Mouse (Mus musculus) hindbrain, embryonic 16.5 days (tissue): ENCODE measurements around the gene Pvr. TPM values are rescaled to one million over a fixed set of nuclear protein-coding genes. Genes with fewer than 3 reads are reported as not detected.

Source experiments
- ATAC-seq: fragments of 200-750 bp; cut with Nextera tagmentation; 2 replicates; pipeline ENCODE4 v1.8.0; 2017; ENCODE audit warnings: moderate TSS enrichment, moderate library complexity
- H3K27ac ChIP-seq: fragments of 300-500 bp; sonication (generic); 2 replicates; pipeline ENCODE4 v1.5.1; 2014; ENCODE audit warnings: low read depth, mild to moderate bottlenecking, control low read depth, low read length, moderate library complexity
- H3K27me3 ChIP-seq: fragments of 300-500 bp; sonication (generic); replicated peaks from 2 replicates; pipeline ENCODE4 v1.6.1; 2014; ENCODE audit warnings: low read length; ENCODE audit not compliant: control insufficient read depth, insufficient read depth
- H3K36me3 ChIP-seq: fragments of 300-500 bp; sonication (generic); 2 replicates; pipeline ENCODE4 v1.6.1; 2014; ENCODE audit warnings: mild to moderate bottlenecking, low read length, moderate library complexity, mixed read lengths; ENCODE audit not compliant: control insufficient read depth, insufficient read depth
- H3K4me1 ChIP-seq: fragments of 300-500 bp; sonication (generic); 2 replicates; pipeline ENCODE4 v1.6.1; 2014; ENCODE audit warnings: low read depth, low read length; ENCODE audit not compliant: control insufficient read depth, insufficient read depth
- H3K4me2 ChIP-seq: fragments of 300-500 bp; sonication (generic); 2 replicates; pipeline ENCODE4 v1.6.1; 2014; ENCODE audit warnings: mild to moderate bottlenecking, low read length, control low read depth, moderate library complexity
- H3K4me3 ChIP-seq: fragments of 300-500 bp; sonication (generic); 2 replicates; pipeline ENCODE4 v1.5.1; 2014; ENCODE audit warnings: mild to moderate bottlenecking, low read length, control low read depth, moderate library complexity
- H3K9ac ChIP-seq: fragments of 300-500 bp; sonication (generic); 2 replicates; pipeline ENCODE4 v1.6.1; 2014; ENCODE audit warnings: low read depth, mild to moderate bottlenecking, control low read depth, low read length, moderate library complexity
- H3K9me3 ChIP-seq: fragments of 300-500 bp; sonication (generic); 2 replicates; pipeline ENCODE4 v1.6.1; 2014; ENCODE audit warnings: mild to moderate bottlenecking, low read length, moderate library complexity; ENCODE audit not compliant: control insufficient read depth
- WGBS: fragments of 180-500 bp; shearing (Covaris S2); extraction: QIAGEN DNeasy Blood & Tissue Kit; methylation state at CpG from one replicate; pipeline ENCODE4 v1.1.7; 2014; 5-methylcytosine and 5-hydroxymethylcytosine counted together
- polyA plus RNA-seq: library from polyadenylated mRNA; unstranded; fragments of >200 nt; fragmentation: Nextera tagmentation; extraction: Ambion mirVana; gene quantifications from 2 replicates; pipeline ENCODE4 v1.2.1, GENCODE M21; 2015

The Pvr gene
- polyA plus RNA-seq, 1 experiment from 2014 or later: 9.6 TPM

DNA sequence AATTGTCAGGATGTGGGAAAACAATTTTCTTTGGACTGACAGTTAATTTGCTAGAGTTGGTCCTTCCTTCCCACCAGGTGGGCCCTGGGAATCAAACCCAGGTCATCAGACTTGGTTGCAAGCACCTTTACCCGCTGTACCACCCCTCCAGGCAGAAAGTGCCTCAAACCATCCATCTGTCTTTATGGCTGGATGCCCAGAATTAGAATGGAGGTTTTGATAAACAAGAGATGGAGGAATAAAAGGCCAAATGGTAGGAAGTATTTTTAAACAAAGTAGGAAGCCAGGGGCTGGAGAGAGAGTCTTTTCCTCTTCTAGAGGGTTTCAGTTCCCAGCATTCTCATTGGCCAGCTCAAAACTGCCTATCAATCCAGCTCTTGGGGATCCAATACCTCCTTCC, 4.4 kb upstream of the Pvr start:
- no peak for ATAC-seq
- Histone ChIP-seq H3K4me2 (no peak overlapping the region), H3K27ac (no peak overlapping the region), H3K4me3 (no peak overlapping the region), H3K9ac (no peak overlapping the region), H3K27me3 (no peaks in the 10 kb centered on the region), H3K4me1 (no peaks in the 10 kb centered on the region), H3K36me3 (no peaks in the 10 kb centered on the region), H3K9me3 (no peaks in the 10 kb centered on the region)
- 52% methylated on average over 1 of the region's 1 CpGs for WGBS

DNA sequence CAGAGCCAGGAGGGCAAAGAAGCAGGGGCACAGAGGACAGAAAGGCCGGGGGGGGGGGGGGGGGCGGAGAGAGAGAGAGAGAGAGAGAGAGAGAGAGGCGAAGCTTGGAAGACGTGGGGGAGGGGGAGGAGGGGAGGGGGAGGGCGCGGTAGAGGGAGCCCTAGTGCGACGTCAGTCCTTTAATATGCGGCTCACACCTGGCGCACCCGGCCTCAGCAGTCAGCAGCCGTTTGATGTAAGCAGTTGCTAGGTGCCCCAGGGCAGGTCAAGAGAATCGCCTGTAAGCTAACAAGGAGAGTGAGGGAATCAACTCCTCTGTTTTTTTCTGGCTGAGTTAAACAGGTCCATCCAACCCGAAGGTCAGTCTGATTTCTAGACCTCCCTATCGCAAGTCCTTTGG, 2.8 kb upstream of the Pvr start:
- H3K9me3 ChIP-seq: no peaks in the 10 kb centered on the region
- no peak overlapping the region for H3K9ac ChIP-seq
- no peaks in the 10 kb centered on the region for H3K27me3 ChIP-seq
- ATAC-seq: no peak
- no peaks in the 10 kb centered on the region for H3K36me3 ChIP-seq
- H3K4me2 ChIP-seq: peak overlapping the region; percentile 8; the same call in 1 of the 2 replicates
- no peak overlapping the region for H3K27ac ChIP-seq
- H3K4me1 ChIP-seq: 0 out of 2 replicates have a peak, but pooled peaks cover 6% of the 10 kb centered on the region
- H3K4me3 ChIP-seq: no peak overlapping the region
- WGBS: 14% methylated on average over 12 of the region's 15 CpGs

DNA sequence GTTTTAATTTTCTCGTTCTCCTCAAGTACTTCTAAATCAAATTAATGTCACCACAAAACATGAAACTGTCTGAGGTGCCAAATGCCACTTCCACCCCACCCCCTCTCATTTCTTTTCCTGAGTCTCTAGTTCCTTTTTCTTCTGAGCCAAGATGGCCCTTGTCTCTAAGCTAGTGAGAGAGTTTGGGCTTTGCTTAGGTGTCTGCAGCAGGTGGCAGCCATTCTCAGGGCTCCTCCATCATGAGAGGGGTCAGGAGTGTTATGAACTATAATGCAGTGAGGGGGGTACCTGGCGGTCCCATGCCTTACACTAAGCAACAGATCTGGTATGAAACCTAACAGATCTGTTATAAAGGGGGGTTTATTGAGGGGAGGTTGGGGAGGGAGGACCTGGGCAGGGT, 2.4 kb upstream of the Pvr start:
- Histone ChIP-seq H3K4me2 (no peak overlapping the region; the same call in 1 of the 2 replicates), H3K9me3 (no peaks in the 10 kb centered on the region), H3K27ac (no peak overlapping the region), H3K27me3 (no peaks in the 10 kb centered on the region), H3K36me3 (no peaks in the 10 kb centered on the region), H3K9ac (no peak overlapping the region), H3K4me1 (0 out of 2 replicates have a peak, but pooled peaks cover 6% of the 10 kb centered on the region), H3K4me3 (no peak overlapping the region)
- no peak for ATAC-seq
- WGBS: 50% methylated on average over 2 of the region's 2 CpGs

DNA sequence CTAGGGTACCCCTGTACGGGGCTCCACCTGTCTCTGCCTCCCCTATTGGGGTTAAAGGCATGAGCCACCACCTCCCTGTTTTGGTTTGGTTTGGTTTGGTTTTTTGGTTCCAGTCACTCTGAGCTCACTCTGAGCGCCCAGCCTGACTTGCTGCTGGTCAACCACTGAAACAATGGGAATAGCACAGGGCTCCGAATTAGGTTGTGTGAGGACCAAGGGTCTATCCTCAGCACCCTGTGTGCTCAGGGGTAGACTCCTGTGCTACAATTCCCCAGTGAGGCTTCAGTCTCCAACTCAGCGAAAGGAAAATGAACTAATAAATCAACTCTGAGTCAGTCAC, 824 bp downstream of the Pvr start:
- H3K4me1 ChIP-seq: 0 out of 2 replicates have a peak, but pooled peaks cover 6% of the 10 kb centered on the region
- H3K27me3 ChIP-seq: no peaks in the 10 kb centered on the region
- H3K9ac ChIP-seq: peak overlapping the region; percentile 80
- peak overlapping the region; percentile 76 for H3K4me3 ChIP-seq
- H3K36me3 ChIP-seq: peaks cover 14% of the 10 kb centered on the region
- H3K4me2 ChIP-seq: peak overlapping the region; percentile 76
- ATAC-seq: peak; percentile 67
- H3K9me3 ChIP-seq: no peaks in the 10 kb centered on the region
- WGBS: 26% methylated on average over 4 of the region's 4 CpGs
- H3K27ac ChIP-seq: peak overlapping the region; percentile 61; the same call in 1 of the 2 replicates

DNA sequence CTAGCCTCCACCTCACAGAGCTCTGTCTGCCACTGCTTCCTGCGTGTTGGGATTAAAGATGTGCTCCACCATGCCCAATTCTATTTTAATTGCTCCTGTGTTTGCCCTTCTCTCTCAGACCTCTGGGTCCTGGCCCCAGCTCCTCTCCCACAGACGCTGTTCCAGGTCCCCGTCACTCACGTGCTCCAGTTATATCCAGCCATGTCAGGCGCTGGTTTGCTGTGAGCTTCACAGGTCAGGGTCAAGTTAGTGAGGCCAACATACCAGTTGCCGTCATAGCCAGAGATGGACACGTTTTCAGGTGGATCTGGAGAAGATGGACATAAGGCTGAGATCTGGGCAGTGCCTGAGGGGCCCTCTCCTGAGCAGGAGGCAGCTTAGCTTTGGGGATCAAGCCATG, 6.4 kb downstream of the Pvr start:
- no peak for ATAC-seq
- H3K9me3 ChIP-seq: no peaks in the 10 kb centered on the region
- no peak overlapping the region for H3K9ac ChIP-seq
- H3K27me3 ChIP-seq: no peaks in the 10 kb centered on the region
- H3K4me1 ChIP-seq: no peaks in the 10 kb centered on the region
- H3K36me3 ChIP-seq: peaks cover 19% of the 10 kb centered on the region
- H3K4me3 ChIP-seq: no peak overlapping the region
- 91% methylated on average over 7 of the region's 7 CpGs for WGBS
- H3K4me2 ChIP-seq: no peak overlapping the region
- H3K27ac ChIP-seq: no peak overlapping the region

DNA sequence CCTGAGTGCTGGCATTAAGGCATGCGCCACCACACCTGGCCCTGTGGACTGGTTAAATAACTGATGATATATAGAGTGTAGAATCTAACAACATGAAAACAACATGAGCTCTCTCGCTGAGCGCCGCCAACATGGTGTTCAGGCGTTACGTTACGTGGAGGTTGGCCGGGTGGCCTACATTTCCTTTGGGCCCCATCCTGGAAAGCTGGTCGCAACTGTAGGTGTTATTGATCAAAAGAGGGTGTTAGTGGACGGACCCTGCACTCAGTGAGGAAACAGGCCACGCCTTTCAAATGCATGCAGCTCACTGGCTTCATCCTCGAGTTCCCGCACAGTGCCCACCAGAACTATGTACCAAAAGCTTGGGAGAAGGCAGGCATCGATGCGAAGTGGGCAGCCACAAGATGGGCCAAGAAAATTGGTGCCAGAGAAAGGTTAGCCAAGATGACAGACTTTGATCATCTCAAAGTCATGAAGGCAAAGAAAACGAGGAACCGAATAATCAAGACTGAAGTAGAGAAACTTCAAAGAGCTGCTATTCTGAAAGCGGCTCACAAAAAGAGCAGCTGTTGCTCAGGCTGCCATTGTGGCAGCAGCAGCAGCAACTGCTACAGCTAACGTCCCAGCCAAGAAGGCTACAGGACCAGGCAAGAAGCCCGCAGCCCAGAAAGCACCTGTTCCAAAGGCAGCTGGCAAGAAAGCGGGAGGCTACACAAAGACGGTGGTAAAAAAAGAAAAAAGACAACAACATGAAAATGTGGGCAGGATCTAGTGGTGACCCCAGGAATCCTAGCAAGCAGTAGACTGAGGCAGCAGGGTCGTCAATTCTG, 9.1 kb downstream of the Pvr start:
- 83% methylated on average over 23 of the region's 23 CpGs for WGBS
- Histone ChIP-seq H3K27ac (no peak overlapping the region), H3K27me3 (no peaks in the 10 kb centered on the region), H3K4me3 (no peak overlapping the region), H3K4me2 (no peak overlapping the region), H3K9me3 (no peaks in the 10 kb centered on the region), H3K36me3 (peaks cover 25% of the 10 kb centered on the region), H3K9ac (no peak overlapping the region), H3K4me1 (no peaks in the 10 kb centered on the region)
- no peak for ATAC-seq

DNA sequence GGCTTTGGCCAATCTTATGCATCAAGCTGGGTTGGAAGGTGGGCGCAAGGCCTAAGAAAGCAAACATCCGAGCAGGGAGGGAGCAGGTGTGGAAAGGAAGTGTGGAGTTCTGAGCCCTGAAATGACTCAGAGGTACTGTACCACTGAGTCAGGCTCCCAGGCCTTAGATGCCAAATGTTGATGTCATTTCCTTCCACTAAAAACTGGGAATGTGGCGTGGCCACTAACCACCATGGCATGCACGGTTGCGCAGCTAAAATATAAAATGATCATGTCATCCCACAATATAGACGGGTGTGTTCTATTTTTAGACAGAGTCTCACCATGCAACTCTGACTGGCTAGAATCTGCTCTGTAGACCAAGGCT, 9.7 kb downstream of the Pvr start:
- WGBS: 87% methylated on average over 6 of the region's 6 CpGs
- H3K27me3 ChIP-seq: no peaks in the 10 kb centered on the region
- H3K9ac ChIP-seq: no peak overlapping the region
- H3K4me1 ChIP-seq: no peaks in the 10 kb centered on the region
- H3K9me3 ChIP-seq: peaks cover 5% of the 10 kb centered on the region
- H3K4me2 ChIP-seq: no peak overlapping the region
- H3K36me3 ChIP-seq: peaks cover 26% of the 10 kb centered on the region
- ATAC-seq: peak; percentile 30; the same call in 1 of the 2 replicates
- H3K4me3 ChIP-seq: no peak overlapping the region
- no peak overlapping the region for H3K27ac ChIP-seq

DNA sequence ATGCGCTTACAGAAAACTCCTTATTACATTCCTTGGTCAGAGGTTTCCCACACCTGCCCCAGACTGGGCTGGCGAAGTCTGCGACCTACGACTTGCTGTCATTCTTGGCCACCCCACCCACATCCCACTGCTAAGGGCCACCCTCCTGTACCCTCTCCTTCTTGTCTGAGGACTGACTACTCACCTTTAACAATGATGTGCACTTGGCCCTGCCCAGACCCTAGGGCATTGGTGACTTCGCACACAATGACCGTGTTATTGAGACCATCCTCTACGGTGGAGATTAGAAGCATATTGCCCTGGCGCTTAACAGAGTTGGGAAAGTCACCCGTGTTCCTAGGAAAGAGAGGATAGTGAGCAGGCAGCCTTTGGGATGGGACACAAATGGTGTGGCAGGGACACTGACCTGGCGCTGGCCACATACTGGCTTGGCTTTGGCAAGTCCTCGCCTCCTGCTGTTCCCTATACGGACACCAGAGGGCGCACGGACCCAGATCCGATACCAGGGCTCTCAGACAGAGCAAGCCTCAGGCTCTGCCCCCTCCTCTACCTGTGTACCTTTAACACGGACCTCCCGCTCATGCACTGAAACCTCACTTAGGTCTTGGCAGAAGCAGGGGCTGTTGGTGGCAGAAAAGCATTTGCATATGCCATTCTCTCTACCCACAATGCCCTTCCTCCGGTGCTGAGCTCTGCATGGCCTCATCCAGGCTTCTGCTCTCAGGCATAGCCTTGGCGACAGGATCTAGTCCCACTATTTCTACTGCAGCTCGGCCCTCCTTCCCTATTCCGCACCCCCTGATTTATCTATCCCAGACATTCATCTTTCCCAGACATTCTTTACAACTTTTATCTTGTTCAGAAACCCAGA, 10.3 kb downstream of the Pvr start:
- Histone ChIP-seq H3K36me3 (peaks cover 23% of the 10 kb centered on the region), H3K4me2 (no peak overlapping the region), H3K9ac (no peak overlapping the region), H3K9me3 (peaks cover 8% of the 10 kb centered on the region), H3K4me1 (no peaks in the 10 kb centered on the region), H3K4me3 (no peak overlapping the region), H3K27me3 (no peaks in the 10 kb centered on the region), H3K27ac (no peak overlapping the region)
- peak; percentile 83 for ATAC-seq
- 51% methylated on average over 21 of the region's 21 CpGs for WGBS

DNA sequence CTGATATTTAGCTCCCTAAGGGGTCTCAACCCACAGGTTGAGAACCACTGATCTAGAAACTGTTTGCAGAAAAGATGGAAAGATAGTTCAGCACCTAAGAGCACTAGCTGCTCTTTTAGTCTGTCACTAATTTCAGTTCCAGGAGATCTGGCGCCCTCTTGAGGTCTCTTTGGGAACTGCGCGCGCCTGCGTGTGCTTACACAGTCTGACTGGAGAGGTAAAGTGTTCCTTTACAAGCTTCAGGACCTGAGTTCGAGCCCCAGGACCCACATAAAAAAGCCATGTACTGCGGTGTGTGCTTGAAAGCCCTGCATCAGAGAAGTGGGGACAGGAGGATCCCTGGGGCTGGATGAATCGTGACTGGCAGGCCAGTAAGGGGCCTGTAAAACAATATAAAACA, 31.1 kb downstream of the Pvr start:
- Histone ChIP-seq H3K4me3 (no peak overlapping the region), H3K27me3 (no peaks in the 10 kb centered on the region), H3K9me3 (no peaks in the 10 kb centered on the region), H3K9ac (no peak overlapping the region), H3K27ac (no peak overlapping the region), H3K4me2 (no peak overlapping the region), H3K4me1 (no peaks in the 10 kb centered on the region), H3K36me3 (no peaks in the 10 kb centered on the region)
- 53% methylated on average over 8 of the region's 8 CpGs for WGBS
- no peak for ATAC-seq
